Mouse (Mus musculus) embryonic facial prominence, embryonic 12.5 days (tissue): Measurements from ENCODE around the gene Ubr4. TPM values are rescaled to one million over a fixed set of nuclear protein-coding genes. Genes with fewer than 3 reads are reported as not detected.
A peak's percentile ranks its signal among the peaks of the same experiment; 100 is the strongest.

Experiments
- ATAC-seq: fragments of 200-750 bp; cut with Nextera tagmentation; 2 replicates; pipeline ENCODE4 v1.8.0; 2017; ENCODE audit not compliant: insufficient number of reproducible peaks, insufficient read depth, low FRiP score, low TSS enrichment
- H3K27ac ChIP-seq: fragments of 300-500 bp; sonication (generic); 2 replicates; pipeline ENCODE4 v1.5.1; 2016; ENCODE audit warnings: mild to moderate bottlenecking
- H3K27me3 ChIP-seq: fragments of 300-500 bp; sonication (generic); 2 replicates; pipeline ENCODE4 v1.6.1; 2016; ENCODE audit warnings: mild to moderate bottlenecking, moderate library complexity
- H3K36me3 ChIP-seq: fragments of 300-500 bp; sonication (generic); 2 replicates; pipeline ENCODE4 v1.6.1; 2016; ENCODE audit warnings: mild to moderate bottlenecking
- H3K4me1 ChIP-seq: fragments of 300-500 bp; sonication (generic); 2 replicates; pipeline ENCODE4 v1.6.1; 2016
- H3K4me2 ChIP-seq: fragments of 300-500 bp; sonication (generic); replicated peaks from 2 replicates; pipeline ENCODE4 v1.6.1; 2016; ENCODE audit warnings: mild to moderate bottlenecking, moderate library complexity
- H3K4me3 ChIP-seq: fragments of 300-500 bp; sonication (generic); 2 replicates; pipeline ENCODE4 v1.5.1; 2016; ENCODE audit warnings: mild to moderate bottlenecking
- H3K9ac ChIP-seq: fragments of 300-500 bp; sonication (generic); 2 replicates; pipeline ENCODE4 v1.6.1; 2016; ENCODE audit warnings: mild to moderate bottlenecking, moderate library complexity
- H3K9me3 ChIP-seq: fragments of 300-500 bp; sonication (generic); 2 replicates; pipeline ENCODE4 v1.6.1; 2016; ENCODE audit warnings: mild to moderate bottlenecking, moderate library complexity
- WGBS: fragments of 180-500 bp; shearing (Covaris S2); methylation state at CpG from one replicate; pipeline ENCODE4 v1.1.7; 2016; 5-methylcytosine and 5-hydroxymethylcytosine counted together
- polyA plus RNA-seq: library from polyadenylated mRNA; unstranded; fragments of >200 nt; fragmentation: Nextera tagmentation; extraction: Ambion mirVana; gene quantifications from 2 replicates; pipeline ENCODE4 v1.2.1, GENCODE M21; 2016

Ubr4 gene
- polyA plus RNA-seq: 70.8 and 74.0 TPM in 2 replicates

- no peaks in the 10 kb centered on the region for H3K9me3 ChIP-seq
- peak within 1 kb of the TSS; percentile 87 for H3K4me3 ChIP-seq
- H3K27me3 ChIP-seq: no peaks in the 10 kb centered on the region
- WGBS: under 1% methylated on average over 63 of the region's 64 CpGs
- H3K4me1 ChIP-seq: peaks cover 18% of the 10 kb centered on the region
- peak within 1 kb of the TSS; percentile 84 for H3K9ac ChIP-seq
- peak; percentile 84 for ATAC-seq
- H3K36me3 ChIP-seq: peaks cover 55% of the 10 kb centered on the region
- H3K4me2 ChIP-seq: peak within 1 kb of the TSS; percentile 99
- H3K27ac ChIP-seq: peak within 1 kb of the TSS; percentile 94
These were observed at the start of gene Ubr4, which contains the start of the genes Mrto4 and Emc1 for GRCm38 (mm10) chr4:139351931-139352711. Gene Ubr4, plus strand, starts transcription at chr4:139352609. Gene Mrto4, minus strand, starts transcription at chr4:139352576. Gene Emc1, plus strand, starts transcription at chr4:139352587.

DNA sequence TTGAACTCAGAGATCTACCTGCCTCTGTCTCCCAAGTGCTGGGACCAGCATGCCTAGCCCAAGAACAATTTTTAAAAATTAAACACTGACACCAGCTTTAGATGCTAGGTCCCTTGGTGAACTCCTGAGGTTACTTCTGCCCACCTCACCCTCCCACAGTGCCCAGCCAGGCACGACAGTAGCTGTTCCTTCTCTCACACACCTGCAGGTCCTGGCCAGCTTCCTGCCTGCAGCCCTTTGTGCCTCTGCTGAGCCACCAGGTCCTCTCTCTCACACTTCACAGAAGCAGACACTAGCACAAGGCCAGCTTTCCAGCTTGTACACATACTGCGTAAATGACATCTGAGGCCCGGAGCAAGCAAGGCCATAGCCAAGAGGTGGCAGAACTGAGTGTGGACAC lies 46.9 kb upstream of the Ubr4 start:
- no peak overlapping the region for H3K4me2 ChIP-seq
- H3K4me3 ChIP-seq: no peak overlapping the region
- H3K4me1 ChIP-seq: peaks cover 9% of the 10 kb centered on the region; the same call in 1 of the 2 replicates
- no peak overlapping the region for H3K9ac ChIP-seq
- WGBS: 96% methylated on average over 3 of the region's 3 CpGs
- H3K9me3 ChIP-seq: no peaks in the 10 kb centered on the region
- no peaks in the 10 kb centered on the region for H3K27me3 ChIP-seq
- no peak overlapping the region for H3K27ac ChIP-seq
- peaks cover 41% of the 10 kb centered on the region for H3K36me3 ChIP-seq
- ATAC-seq: no peak

DNA sequence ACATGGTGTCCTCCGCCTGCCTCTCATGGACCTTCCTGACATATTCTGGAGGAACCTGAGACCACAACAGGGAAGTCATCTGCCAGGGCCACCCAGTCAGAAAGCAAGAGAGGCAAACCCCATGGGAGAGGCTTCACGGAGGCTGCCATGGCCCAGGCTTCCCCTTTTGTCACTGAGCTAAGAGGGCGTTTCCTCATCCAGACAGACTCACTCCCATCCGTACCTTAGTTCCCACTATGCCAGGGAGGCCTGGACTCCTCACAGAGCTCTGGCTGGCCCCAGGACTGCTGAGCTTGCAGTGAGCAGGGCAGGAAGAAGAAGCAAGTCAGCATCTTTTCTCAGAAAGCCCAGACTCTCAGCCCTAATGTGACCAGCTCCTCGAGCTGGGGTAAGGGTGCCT lies 44.5 kb upstream of the Ubr4 start:
- H3K4me2 ChIP-seq: no peak overlapping the region
- no peaks in the 10 kb centered on the region for H3K9me3 ChIP-seq
- H3K27me3 ChIP-seq: no peaks in the 10 kb centered on the region
- no peak overlapping the region for H3K9ac ChIP-seq
- peaks cover 16% of the 10 kb centered on the region; the same call in 1 of the 2 replicates for H3K4me1 ChIP-seq
- ATAC-seq: no peak
- whole genome bisulfite sequencing: 82% methylated on average over 5 of the region's 5 CpGs
- H3K27ac ChIP-seq: no peak overlapping the region
- peaks cover 19% of the 10 kb centered on the region for H3K36me3 ChIP-seq
- no peak overlapping the region for H3K4me3 ChIP-seq

- Histone ChIP-seq H3K36me3 (peaks cover 29% of the 10 kb centered on the region), H3K9me3 (no peaks in the 10 kb centered on the region), H3K4me1 (peaks cover 16% of the 10 kb centered on the region; the same call in 1 of the 2 replicates), H3K4me3 (peak overlapping the region; percentile 88), H3K4me2 (peak overlapping the region; percentile 89), H3K27me3 (no peaks in the 10 kb centered on the region), H3K27ac (no peak overlapping the region), H3K9ac (peak overlapping the region; percentile 90)
- no peak for ATAC-seq
- WGBS: 19% methylated on average over 6 of the region's 6 CpGs
These were observed 42.8 kb upstream of the Ubr4 start for GRCm38 (mm10) chr4:139309651-139310050.

DNA sequence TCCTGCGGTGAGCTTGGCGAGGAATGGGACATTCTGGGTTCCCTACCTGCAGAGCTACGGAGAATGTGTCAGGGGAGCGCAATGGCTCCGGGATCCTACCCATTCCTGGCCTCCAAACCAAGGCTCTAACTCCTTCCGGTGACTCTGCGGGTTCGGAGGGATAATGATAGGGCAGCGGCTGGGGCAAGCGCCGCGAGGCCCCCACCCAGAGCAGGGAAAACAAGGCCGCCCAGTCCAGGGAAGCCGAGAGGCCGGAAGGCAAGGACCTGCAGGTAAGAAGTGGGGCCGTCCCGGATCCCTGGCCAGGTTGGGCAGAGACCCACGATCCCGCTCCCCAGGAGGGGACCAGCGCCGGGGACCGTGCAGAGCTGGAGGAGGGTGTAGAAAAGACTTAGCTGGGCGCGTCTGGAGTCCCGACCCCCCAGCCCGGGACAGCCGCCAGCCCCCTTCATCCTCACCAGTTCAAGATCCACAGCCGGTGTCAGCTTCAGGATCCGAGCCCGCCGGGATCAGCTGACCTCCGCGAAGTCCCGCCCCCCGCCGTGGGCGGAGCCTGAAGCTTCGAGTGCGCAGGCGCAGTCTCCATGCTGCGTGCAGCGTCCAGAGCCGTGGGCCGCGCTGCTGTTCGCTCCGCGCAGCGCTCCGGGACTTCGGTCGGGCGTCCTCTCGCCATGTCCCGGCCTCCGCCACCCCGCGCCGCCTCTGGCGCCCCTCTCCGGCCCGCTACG lies 42.1 kb upstream of the Ubr4 start, which contains the start of the genes Pqlc2 and Akr7a5:
Gene Pqlc2 (minus strand): TSS at position 538 of the 728 bp plus-strand sequence.
Gene Akr7a5 (plus strand): TSS at position 574 of the 728 bp plus-strand sequence.
- Histone ChIP-seq H3K4me1 (peaks cover 16% of the 10 kb centered on the region; the same call in 1 of the 2 replicates), H3K27me3 (no peaks in the 10 kb centered on the region), H3K4me2 (peak within 1 kb of the TSS; percentile 89), H3K4me3 (peak within 1 kb of the TSS; percentile 88), H3K9ac (peak within 1 kb of the TSS; percentile 90), H3K27ac (peak within 1 kb of the TSS; percentile 82), H3K36me3 (peaks cover 29% of the 10 kb centered on the region), H3K9me3 (no peaks in the 10 kb centered on the region)
- ATAC-seq: peak; percentile 76
- under 1% methylated on average over 63 of the region's 63 CpGs for WGBS

DNA sequence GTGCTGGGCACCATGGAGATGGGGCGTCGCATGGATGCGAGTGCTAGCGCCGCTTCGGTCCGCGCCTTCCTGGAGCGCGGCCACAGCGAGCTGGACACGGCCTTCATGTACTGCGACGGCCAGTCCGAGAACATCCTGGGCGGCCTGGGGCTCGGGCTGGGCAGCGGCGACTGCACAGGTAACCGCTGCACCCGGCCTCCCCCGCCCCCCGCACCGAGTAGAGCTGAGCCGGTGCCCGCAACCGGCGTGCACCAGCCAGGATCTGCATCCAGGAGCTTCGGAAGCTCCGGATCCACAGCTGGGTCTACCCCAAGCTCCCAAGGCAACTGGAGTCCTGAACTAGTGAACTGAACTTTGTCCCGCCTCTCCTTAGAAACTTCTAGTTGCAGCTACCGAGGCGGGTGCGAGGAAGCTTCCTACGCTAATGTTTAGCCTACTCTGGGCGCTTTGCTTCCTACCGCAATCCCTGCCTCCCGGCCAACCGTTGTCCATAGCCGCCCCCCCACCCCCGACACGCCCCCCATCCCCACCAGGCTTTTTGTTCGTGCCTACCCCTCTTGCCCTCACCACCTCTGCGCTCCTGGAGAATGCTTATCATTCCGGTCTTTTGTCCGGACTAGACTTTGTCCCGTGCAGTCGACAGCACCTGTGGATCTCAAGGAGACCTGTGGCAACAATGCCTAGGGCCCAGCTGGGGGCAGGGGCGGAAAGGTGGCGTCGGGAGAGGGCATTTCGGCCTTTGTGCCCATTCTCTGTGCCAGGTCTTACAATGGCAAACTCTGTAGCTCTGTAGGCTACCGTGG lies 41.3 kb upstream of the Ubr4 start:
- Histone ChIP-seq H3K4me1 (peaks cover 16% of the 10 kb centered on the region; the same call in 1 of the 2 replicates), H3K36me3 (peaks cover 29% of the 10 kb centered on the region), H3K9ac (peak overlapping the region; percentile 90), H3K27ac (peak overlapping the region; percentile 82), H3K9me3 (no peaks in the 10 kb centered on the region), H3K27me3 (no peaks in the 10 kb centered on the region), H3K4me3 (peak overlapping the region; percentile 88), H3K4me2 (peak overlapping the region; percentile 89)
- WGBS: under 1% methylated on average over 53 of the region's 53 CpGs
- ATAC-seq: peak; percentile 72

DNA sequence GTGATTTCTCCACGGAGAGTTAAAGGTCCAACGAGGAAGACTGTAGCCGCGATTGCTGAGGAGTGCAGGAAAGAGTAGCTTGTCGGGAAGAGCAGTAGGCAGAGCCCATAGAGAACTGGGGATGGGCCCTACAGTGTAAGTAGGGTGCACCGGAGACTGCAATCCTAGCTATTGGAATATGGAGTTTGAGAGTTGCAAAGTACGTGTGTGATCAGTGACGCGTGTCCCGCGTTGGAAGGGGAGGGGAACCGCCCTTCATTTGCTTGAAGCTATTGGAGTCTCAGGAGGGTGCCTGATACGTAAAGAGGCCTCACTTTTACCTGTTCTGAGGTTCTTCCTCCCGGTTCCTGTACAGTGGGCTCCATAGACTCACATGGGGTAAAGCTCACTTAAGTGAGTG lies 40.7 kb upstream of the Ubr4 start:
- peaks cover 27% of the 10 kb centered on the region for H3K36me3 ChIP-seq
- H3K9me3 ChIP-seq: no peaks in the 10 kb centered on the region
- 21% methylated on average over 14 of the region's 14 CpGs for WGBS
- peak overlapping the region; percentile 88 for H3K4me3 ChIP-seq
- no peaks in the 10 kb centered on the region for H3K27me3 ChIP-seq
- peak overlapping the region; percentile 89 for H3K4me2 ChIP-seq
- ATAC-seq: no peak
- H3K9ac ChIP-seq: peak overlapping the region; percentile 90
- H3K27ac ChIP-seq: no peak overlapping the region
- peaks cover 16% of the 10 kb centered on the region; the same call in 1 of the 2 replicates for H3K4me1 ChIP-seq

- no peak for ATAC-seq
- WGBS: 50% methylated on average over 4 of the region's 4 CpGs
- Histone ChIP-seq H3K4me1 (peaks cover 16% of the 10 kb centered on the region; the same call in 1 of the 2 replicates), H3K9ac (no peak overlapping the region), H3K9me3 (no peaks in the 10 kb centered on the region), H3K4me2 (0 out of 2 replicates have a peak overlapping the region, but pooled peaks have one; percentile 89), H3K4me3 (no peak overlapping the region), H3K27me3 (no peaks in the 10 kb centered on the region), H3K36me3 (peaks cover 36% of the 10 kb centered on the region), H3K27ac (no peak overlapping the region)
These were observed 39.8 kb upstream of the Ubr4 start for GRCm38 (mm10) chr4:139312632-139313031.

DNA sequence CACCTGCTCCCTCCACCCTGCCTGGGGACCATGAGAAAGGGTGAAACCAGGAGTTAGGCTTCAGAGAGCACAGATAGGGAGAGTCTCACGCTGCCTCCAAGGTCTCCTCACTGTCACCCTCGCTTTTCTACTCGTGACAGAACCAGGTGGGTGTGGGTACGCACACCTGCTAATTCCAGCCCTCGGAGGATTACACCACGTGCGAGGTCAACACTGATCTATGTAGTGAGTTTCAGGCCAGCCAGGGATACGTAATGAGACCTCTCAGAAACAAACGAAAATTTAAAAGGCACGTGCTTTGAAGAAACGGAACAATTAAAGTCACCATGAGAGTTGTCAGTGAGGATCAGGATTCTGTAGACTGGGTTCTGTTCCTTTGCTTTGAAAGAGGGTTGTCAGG lies 34.0 kb upstream of the Ubr4 start:
- H3K27ac ChIP-seq: no peak overlapping the region
- ATAC-seq: no peak
- no peaks in the 10 kb centered on the region for H3K4me1 ChIP-seq
- no peak overlapping the region for H3K9ac ChIP-seq
- no peaks in the 10 kb centered on the region for H3K27me3 ChIP-seq
- H3K4me3 ChIP-seq: no peak overlapping the region
- H3K9me3 ChIP-seq: no peaks in the 10 kb centered on the region
- H3K36me3 ChIP-seq: peaks cover 56% of the 10 kb centered on the region
- no peak overlapping the region for H3K4me2 ChIP-seq
- 91% methylated on average over 11 of the region's 11 CpGs for WGBS

DNA sequence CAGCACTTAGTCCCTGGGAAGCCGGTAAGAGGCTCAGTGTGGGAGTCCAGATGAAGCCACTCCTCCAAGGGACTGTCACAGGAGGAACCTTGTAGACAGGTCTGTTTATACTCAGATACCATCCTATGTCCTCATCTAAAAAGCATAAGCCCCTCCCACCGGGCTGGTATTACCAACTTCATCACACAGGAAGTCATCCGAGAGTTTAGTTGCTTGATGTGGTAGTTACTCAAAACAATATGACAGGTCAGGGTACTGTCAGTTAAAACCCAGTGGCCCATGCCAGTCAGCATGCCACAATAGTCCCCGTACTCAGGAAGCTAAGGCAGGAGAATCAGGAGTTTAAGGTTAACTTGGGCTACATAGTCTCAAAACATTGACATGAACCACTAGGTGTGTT lies 32.7 kb upstream of the Ubr4 start:
- 90% methylated on average over 4 of the region's 4 CpGs for WGBS
- no peak overlapping the region for H3K4me3 ChIP-seq
- no peaks in the 10 kb centered on the region for H3K9me3 ChIP-seq
- H3K27ac ChIP-seq: no peak overlapping the region
- no peaks in the 10 kb centered on the region for H3K27me3 ChIP-seq
- no peaks in the 10 kb centered on the region for H3K4me1 ChIP-seq
- H3K4me2 ChIP-seq: no peak overlapping the region
- H3K36me3 ChIP-seq: peaks cover 45% of the 10 kb centered on the region
- ATAC-seq: no peak
- no peak overlapping the region for H3K9ac ChIP-seq

DNA sequence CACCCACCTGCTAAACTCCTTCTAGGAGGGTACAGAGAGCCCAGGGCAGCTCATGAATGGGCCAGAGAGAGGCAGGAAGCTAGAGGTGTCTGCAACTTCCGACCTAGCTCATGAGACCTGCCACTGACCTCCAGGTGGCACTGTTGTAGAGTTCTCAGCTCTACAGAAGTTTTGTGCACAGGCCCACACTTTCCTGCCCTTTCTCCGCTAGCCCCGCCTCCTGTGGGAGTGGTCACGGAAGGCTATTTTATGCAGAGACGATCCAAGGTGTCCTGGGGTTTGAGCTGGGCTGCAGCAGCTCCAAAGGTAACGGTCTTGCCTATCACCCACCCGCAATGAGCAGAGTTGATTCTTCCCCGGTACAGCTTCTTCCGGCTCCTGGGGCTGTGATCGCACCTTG lies 21.8 kb upstream of the Ubr4 start:
- 0 out of 2 replicates have a peak, but pooled peaks have one; percentile 52 for ATAC-seq
- no peaks in the 10 kb centered on the region for H3K36me3 ChIP-seq
- H3K4me1 ChIP-seq: no peaks in the 10 kb centered on the region
- H3K9me3 ChIP-seq: no peaks in the 10 kb centered on the region
- no peak overlapping the region for H3K9ac ChIP-seq
- H3K27me3 ChIP-seq: peaks cover 3% of the 10 kb centered on the region
- 12% methylated on average over 10 of the region's 10 CpGs for WGBS
- H3K4me3 ChIP-seq: peak overlapping the region; percentile 15; the same call in 1 of the 2 replicates
- no peak overlapping the region for H3K27ac ChIP-seq
- peak overlapping the region; percentile 29 for H3K4me2 ChIP-seq
